Mouse (Mus musculus) spleen, adult 12 weeks (tissue): Measurements from ENCODE around the gene Nr1d1.

Experiments used
- DNase-seq: peaks from one replicate; pipeline ENCODE4 v3.0.0; 2022; ENCODE audit warnings: low spot score

The Nr1d1 gene

DNA sequence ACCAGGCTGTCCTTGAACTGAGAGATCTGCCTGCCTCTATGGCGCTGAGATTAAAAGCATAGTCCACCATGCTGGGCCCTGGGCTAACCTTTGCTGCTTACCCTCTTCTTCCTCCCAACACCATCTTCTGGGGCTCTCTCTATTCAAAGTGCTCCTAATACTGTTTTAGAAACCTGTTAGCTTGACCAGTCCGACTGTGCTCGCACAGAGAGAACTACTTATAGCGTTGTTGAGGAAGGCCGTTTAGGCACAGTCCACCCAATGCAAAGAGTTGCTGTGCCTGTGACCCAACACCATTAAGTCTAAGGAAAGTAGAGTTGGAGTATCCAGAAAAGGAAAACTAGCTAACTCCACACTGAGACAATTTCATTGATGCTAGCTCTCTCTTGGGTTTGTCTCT, 13.0 kb upstream of the Nr1d1 start:
- no peak for DNase-seq

GRCm38 (mm10) chr11:98787691-98788090, 12.6 kb upstream of the Nr1d1 start:
- DNase-seq = no peak

GRCm38 (mm10) chr11:98787229-98787628, 12.1 kb upstream of the Nr1d1 start:
- DNase-seq = no peak

DNA sequence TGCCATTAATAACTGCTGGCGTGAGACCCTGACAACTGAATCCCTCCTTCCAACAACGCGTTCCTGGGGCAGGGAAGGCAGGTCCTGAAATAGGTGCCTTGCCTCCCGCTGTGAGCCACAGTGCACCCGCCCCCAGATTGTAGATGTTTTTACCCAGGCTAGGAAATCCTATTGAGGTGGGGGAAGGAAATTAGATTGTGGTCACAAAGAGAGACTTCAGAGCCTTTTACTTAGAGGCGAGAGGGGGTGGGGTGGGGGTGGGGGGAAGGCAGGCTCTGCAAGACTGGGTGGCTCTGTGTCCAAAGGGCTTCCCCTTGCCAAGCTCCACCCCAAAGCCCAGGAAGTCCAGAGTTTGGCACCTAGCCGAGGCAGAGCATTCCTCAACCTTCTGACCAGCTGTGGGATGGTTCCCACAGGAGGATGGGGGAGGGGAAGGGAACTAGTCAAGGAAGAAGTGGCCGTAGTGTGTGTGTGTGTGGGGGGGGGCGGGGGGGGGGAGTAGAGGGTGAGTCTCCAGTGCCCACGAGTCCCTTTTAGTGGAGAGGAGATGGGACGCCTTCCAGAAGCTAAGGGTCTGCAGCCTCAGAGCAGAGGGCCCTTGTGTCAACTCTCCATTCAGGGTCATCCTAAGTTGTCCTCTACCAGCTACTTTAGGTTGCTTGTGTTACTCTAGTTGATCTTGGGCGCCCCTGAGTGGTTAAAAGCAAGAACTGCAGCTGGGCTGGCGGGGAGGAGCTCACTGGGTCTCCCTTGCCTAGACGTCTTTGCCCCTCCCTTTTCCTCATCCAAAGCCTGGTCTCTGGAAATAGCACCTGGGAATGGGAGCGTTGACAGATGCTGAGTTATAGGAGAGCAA, 11.5 kb upstream of the Nr1d1 start:
- peak; percentile 83 for DNase-seq

- no peak for DNase-seq
Observed at GRCm38 (mm10) chr11:98785772-98786281, 10.7 kb upstream of the Nr1d1 start.

DNA sequence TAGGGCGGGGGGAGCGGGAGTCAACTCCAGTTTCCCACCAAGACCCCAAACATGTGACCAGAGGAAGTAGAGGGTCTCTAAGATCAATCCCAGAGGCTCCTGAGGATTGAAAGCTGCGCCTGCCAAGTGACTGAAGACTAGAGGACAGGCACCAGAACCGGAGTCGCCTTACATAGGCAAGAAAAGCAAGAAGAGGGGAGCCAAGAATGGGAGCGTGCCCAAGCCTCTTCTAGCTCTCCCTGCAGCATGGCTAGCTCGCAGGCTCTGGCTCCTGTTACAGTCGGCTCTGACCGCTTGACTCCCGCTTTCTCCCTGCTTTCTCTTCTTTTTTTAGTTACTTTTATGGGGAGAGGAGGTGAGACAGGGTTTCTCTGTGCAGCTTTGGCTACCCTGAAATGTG, 10.1 kb upstream of the Nr1d1 start:
- no peak for DNase-seq

- DNase-seq = no peak
Observed at GRCm38 (mm10) chr11:98784139-98784538, 9.0 kb upstream of the Nr1d1 start.

GRCm38 (mm10) chr11:98783236-98783696, 8.1 kb upstream of the Nr1d1 start:
- DNase-seq = peak; percentile 48

DNA sequence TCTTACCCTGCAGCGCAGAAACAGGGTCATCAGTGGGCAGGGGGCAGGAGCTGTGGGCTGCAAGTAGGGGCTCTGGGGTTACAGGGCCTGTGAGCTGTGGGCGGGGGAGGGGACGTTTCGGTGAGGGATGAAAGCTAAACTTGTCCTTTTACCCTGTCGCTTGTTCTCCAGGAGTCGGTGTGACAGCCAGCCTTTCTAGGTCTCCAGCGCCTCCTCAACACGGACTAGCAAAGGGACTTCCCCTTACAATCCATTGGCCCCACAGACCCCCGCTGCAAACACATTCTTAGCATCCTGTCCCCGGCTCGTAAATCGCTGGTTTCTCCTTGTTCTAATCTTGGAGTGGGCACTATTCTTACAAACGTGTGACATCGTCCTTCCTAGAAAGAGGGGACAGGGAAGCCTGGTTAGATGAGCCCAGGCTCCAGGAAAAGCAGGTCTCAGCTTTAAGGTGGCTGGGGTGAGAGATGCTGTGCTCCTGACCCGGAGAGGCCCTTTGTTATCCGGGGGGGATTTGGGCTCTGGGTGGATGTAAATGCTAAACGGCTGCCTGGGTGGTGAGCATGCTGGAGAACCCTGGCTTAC, 7.6 kb upstream of the Nr1d1 start:
- DNase-seq = no peak

- no peak for DNase-seq
Observed at GRCm38 (mm10) chr11:98781851-98782512, 6.8 kb upstream of the Nr1d1 start.

DNA sequence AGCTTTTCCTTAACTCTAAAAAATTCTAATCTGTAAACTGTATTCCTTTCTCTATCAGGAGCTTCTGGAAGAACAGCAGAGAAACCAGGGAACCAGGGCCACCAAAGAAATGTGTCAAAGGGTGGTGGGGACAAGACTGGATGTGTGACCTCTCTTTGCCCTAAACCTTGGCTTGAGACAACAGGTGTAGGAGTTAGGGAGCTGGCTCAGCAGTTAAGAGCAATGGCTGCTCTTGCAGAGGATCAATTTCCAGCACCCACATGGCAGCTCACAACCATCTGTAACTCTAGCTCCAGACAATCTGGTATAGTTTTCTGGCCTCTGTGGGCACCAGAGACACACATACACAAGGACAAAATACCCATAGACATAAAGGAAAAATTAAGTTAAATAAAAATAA, 2.8 kb upstream of the Nr1d1 start:
- no peak for DNase-seq

- DNase-seq = no peak
Observed at GRCm38 (mm10) chr11:98776843-98777590, 1.9 kb upstream of the Nr1d1 start.

- DNase-seq = no peak
Observed at GRCm38 (mm10) chr11:98776052-98776764, 1.1 kb upstream of the Nr1d1 start.

DNA sequence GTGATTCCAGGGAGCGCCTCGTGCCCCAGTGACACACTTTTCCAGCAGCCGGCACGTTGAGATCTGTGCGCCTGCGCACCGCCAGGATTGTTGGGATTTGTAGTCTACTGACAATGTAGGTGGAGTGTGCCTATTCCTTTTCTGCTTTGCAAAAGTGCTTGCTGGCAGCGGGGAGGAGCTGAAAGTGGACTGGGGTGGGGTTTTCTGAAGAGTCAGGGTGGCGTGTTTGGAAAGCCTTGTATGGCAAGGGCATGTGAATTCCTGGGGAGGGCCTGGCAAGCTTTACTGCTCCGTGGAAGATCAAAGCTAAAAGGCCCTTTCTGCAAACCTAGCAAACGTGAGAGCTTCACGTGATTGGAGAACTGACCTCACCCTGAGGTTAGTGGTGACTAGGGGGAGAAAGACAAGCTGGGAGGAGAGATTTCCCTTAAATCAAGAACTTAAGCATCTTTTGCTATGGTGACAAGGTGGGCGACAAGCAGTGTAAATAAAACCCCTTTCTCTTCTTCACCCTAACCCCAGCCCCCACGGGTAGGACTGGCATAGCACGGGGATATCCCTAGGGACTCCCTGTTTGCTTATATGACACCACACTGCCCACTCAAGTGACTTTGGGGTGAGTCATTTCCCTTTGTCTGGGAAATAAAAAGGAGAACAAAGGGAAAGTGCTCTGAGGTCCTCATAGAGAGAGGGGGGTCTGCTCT, 367 bp upstream of the Nr1d1 start:
- peak; percentile 57 for DNase-seq

DNA sequence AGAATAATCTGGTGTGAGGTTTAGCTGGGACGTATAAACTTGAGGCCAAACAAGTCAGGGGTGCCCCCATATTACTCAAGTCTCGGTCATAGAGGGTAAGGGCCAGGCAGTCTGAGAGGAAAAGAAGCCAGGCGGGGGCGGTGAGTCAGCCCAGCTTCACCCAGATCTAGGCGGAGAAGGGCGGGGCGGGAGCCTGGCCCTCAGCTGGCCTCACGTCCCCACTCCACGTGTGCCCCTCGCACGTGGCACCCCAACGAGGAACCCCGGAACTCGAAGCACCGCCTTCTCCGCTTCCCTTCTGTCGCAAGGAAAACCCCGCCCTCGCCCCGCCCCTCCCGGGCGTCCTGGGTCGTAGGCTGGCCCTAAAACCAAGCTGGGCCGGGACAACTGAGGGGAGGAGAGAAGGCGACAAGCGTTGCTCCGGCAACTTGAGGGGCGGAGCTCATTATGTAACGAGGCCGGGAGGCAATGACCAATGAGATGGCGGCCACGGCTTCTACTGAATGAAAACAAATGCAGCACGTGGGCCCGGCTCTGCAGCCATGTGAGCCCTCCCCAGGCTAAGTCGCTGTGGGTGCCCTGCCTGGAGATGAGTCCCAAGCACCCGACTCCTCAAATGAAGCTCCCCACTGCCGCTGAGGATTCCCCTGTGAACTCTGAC, 1.4 kb downstream of the Nr1d1 start:
- peak; percentile 92 for DNase-seq

DNA sequence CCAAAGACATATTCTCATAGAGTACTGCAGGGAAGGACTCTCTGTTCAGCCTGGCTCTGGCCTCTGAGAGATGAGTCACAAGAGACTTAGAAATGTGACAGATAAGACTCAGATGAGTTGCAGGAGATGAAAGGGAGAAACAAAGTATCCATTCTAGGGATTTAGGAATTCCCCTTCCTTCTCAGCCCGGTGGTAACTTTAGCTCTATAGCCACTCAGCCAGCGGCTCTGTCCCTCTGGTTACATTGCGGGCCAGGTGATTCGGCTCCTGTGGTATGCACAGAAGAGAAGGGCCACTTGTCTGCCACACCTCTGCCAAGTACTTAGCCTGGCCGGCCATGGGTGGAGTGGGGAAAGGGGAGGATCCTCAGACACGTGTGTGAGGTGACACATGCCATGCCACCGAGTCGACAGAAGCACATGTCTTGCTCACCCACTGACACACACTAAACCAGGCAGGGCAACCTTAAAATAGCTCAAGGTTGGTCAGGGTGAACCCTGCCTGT, 2.4 kb downstream of the Nr1d1 start:
- no peak for DNase-seq

DNA sequence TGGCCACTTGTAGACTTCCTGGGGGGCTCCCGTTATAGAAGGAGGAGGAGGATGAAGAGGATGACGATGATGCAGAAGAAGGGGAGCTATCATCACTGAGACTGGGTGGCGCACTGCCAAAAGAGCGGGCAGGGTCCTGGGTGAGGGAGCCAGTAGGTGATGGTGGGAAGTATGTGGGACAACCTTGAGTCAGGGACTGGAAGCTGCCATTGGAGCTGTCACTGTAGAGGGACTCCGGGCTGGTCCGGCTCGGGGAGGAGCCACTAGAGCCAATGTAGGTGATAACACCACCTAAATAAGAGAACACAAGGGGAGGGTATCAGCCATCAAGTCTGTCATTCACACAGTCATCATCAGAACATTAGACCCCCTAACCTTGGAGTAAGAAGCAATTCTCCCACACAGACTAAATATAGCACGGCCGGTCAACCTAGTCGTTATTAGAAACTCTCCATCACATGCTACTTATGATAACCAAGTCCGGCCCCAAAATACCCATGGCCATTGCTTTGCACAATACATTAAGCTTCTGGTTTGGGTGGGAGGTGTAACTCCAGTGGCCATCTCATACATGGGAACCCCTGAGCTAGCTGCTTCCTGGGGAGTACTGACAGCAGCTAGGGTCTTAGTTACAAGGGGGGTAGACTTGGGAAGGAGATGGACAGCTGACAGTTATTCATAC, 3.1 kb downstream of the Nr1d1 start:
- DNase-seq = no peak

DNA sequence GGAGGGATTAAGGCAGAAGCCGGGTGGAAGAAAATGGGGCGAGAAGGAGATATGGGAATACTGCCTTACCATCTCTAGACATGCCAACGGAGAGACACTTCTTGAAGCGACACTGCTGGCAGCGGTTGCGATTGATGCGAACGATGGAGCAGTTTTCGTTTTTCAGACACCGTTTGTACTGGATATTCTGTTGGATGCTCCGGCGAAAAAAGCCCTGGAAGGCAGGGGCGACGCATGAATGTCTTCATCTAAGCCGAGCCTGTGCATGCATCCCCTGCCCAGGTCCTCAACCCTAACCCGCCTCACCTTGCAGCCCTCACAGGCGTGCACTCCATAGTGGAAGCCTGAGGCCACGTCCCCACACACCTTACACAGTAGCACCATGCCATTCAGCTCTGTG, 4.0 kb downstream of the Nr1d1 start:
- no peak for DNase-seq
